Mouse (Mus musculus) adrenal gland, postnatal 14 days (tissue): ENCODE data around the gene Ncf1. TPM values are rescaled to one million over a fixed set of nuclear protein-coding genes. Genes with fewer than 3 reads are reported as not detected.

Experiments used
- DNase-seq: peaks from one replicate; pipeline ENCODE4 v3.0.0; 2021; ENCODE audit warnings: mixed read lengths
- long read RNA-seq, 2 experiments: library from polyadenylated mRNA; stranded (forward); transcript quantifications; one replicate each; pipeline ENCODE4 v2.0.0; 2021
- total RNA-seq: library from RNA; stranded (reverse); gene quantifications from 2 replicates; pipeline ENCODE4 v1.2.3, GENCODE M21; 2021

The Ncf1 gene
- 8.1 and 12.4 TPM in 2 replicates for total RNA-seq
- long read RNA-seq, experiment 1 = 0 reads
- long read RNA-seq, experiment 2 = 0 reads

GRCm38 (mm10) chr5:134229391-134229790 is at the start of gene Ncf1:
Ncf1 (minus strand) TSS chr5:134229625.
- DNase-seq = peak; percentile 23

- DNase-seq = no peak
These were observed 47.7 kb upstream of the Ncf1 start for GRCm38 (mm10) chr5:134277109-134277508.

GRCm38 (mm10) chr5:134275556-134275955 is 46.1 kb upstream of the Ncf1 start:
- DNase-seq = no peak

- DNase-seq = peak; percentile 28
These were observed 45.6 kb upstream of the Ncf1 start for GRCm38 (mm10) chr5:134275021-134275420.

- no peak for DNase-seq
These were observed 44.3 kb upstream of the Ncf1 start for GRCm38 (mm10) chr5:134273761-134274160.

GRCm38 (mm10) chr5:134272761-134273160 is 43.3 kb upstream of the Ncf1 start:
- no peak for DNase-seq

GRCm38 (mm10) chr5:134271421-134271820 is 42.0 kb upstream of the Ncf1 start:
- no peak for DNase-seq

- DNase-seq = no peak
These were observed 41.1 kb upstream of the Ncf1 start for GRCm38 (mm10) chr5:134270566-134270965.

GRCm38 (mm10) chr5:134269751-134270150 is 40.3 kb upstream of the Ncf1 start:
- DNase-seq = no peak

- DNase-seq = no peak
These were observed 39.3 kb upstream of the Ncf1 start for GRCm38 (mm10) chr5:134268751-134269150.

- peak; percentile 46 for DNase-seq
These were observed 37.0 kb upstream of the Ncf1 start for GRCm38 (mm10) chr5:134266404-134266803.

- no peak for DNase-seq
These were observed 36.5 kb upstream of the Ncf1 start for GRCm38 (mm10) chr5:134265890-134266289.

- no peak for DNase-seq
These were observed 30.7 kb upstream of the Ncf1 start for GRCm38 (mm10) chr5:134260001-134260636.

- DNase-seq = no peak
These were observed 29.5 kb upstream of the Ncf1 start for GRCm38 (mm10) chr5:134258934-134259333.

GRCm38 (mm10) chr5:134258395-134258794 is 29.0 kb upstream of the Ncf1 start:
- no peak for DNase-seq

GRCm38 (mm10) chr5:134257349-134258031 is 28.1 kb upstream of the Ncf1 start:
- no peak for DNase-seq

GRCm38 (mm10) chr5:134255294-134255693 is 25.9 kb upstream of the Ncf1 start:
- DNase-seq = no peak

GRCm38 (mm10) chr5:134253806-134254205 is 24.4 kb upstream of the Ncf1 start:
- no peak for DNase-seq

GRCm38 (mm10) chr5:134251083-134251482 is 21.7 kb upstream of the Ncf1 start:
- no peak for DNase-seq

- no peak for DNase-seq
These were observed 21.2 kb upstream of the Ncf1 start for GRCm38 (mm10) chr5:134250601-134251000.

- no peak for DNase-seq
These were observed 19.8 kb upstream of the Ncf1 start for GRCm38 (mm10) chr5:134249245-134249649.

- no peak for DNase-seq
These were observed 19.3 kb upstream of the Ncf1 start for GRCm38 (mm10) chr5:134248608-134249244.

GRCm38 (mm10) chr5:134246146-134246545 is 16.7 kb upstream of the Ncf1 start:
- peak; percentile 71 for DNase-seq
